Mouse (Mus musculus): ENCODE measurements at regions not wholly inside any gene's neighbourhood (a gene's known extent, or its start where the extent isn't known, plus 50 kb on each side); places are given as distances from the start of the nearest gene placed in this dataset.

GRCm38 (mm10) chr17:47296709-47297450 is 71.8 kb upstream of the Mrps10 start:
- H3K4me1 ChIP-seq (ENCODE audit: control insufficient read depth, insufficient read depth, low read length): peaks cover 20% of the 10 kb centered on the region
- no peak overlapping the region for H3K4me2 ChIP-seq (replicated peaks; ENCODE audit: low read depth, low read length)
- H3K9ac ChIP-seq (ENCODE audit: low read depth, low read length): no peak overlapping the region
- no peak overlapping the region for H3K4me3 ChIP-seq (ENCODE audit: low read length)
- H3K27ac ChIP-seq (ENCODE audit: low read depth, low read length): no peak overlapping the region
- no peaks in the 10 kb centered on the region for H3K27me3 ChIP-seq (ENCODE audit: control insufficient read depth, insufficient read depth, low read length)
- ATAC-seq (ENCODE audit: low FRiP score, low TSS enrichment): no peak
- no peaks in the 10 kb centered on the region for H3K36me3 ChIP-seq (ENCODE audit: control insufficient read depth, insufficient read depth, low read length)
- no peaks in the 10 kb centered on the region for H3K9me3 ChIP-seq (ENCODE audit: control insufficient read depth, low read length)
- WGBS: 87% methylated on average over 9 of the region's 9 CpGs

GRCm38 (mm10) chr17:47295315-47296011 is 73.2 kb upstream of the Mrps10 start:
- Histone ChIP-seq H3K36me3 (ENCODE audit: control insufficient read depth, insufficient read depth, low read length) (no peaks in the 10 kb centered on the region), H3K9me3 (ENCODE audit: control insufficient read depth, low read length) (no peaks in the 10 kb centered on the region), H3K9ac (ENCODE audit: low read depth, low read length) (no peak overlapping the region), H3K27me3 (ENCODE audit: control insufficient read depth, insufficient read depth, low read length) (no peaks in the 10 kb centered on the region), H3K4me1 (ENCODE audit: control insufficient read depth, insufficient read depth, low read length) (peaks cover 20% of the 10 kb centered on the region), H3K4me3 (ENCODE audit: low read length) (no peak overlapping the region), H3K4me2 (replicated peaks; ENCODE audit: low read depth, low read length) (no peak overlapping the region), H3K27ac (ENCODE audit: low read depth, low read length) (peak overlapping the region; percentile 74)
- WGBS: 44% methylated on average over 17 of the region's 17 CpGs
- ATAC-seq (ENCODE audit: low FRiP score, low TSS enrichment): peak; percentile 65

GRCm38 (mm10) chr17:47294091-47294534 is 74.6 kb upstream of the Mrps10 start:
- ATAC-seq (ENCODE audit: low FRiP score, low TSS enrichment): peak; percentile 67
- Histone ChIP-seq H3K4me1 (ENCODE audit: control insufficient read depth, insufficient read depth, low read length) (peaks cover 20% of the 10 kb centered on the region), H3K4me3 (ENCODE audit: low read length) (no peak overlapping the region), H3K4me2 (replicated peaks; ENCODE audit: low read depth, low read length) (no peak overlapping the region), H3K9me3 (ENCODE audit: control insufficient read depth, low read length) (no peaks in the 10 kb centered on the region), H3K27me3 (ENCODE audit: control insufficient read depth, insufficient read depth, low read length) (no peaks in the 10 kb centered on the region), H3K9ac (ENCODE audit: low read depth, low read length) (no peak overlapping the region), H3K27ac (ENCODE audit: low read depth, low read length) (peak overlapping the region; percentile 74; the same call in 1 of the 2 replicates), H3K36me3 (ENCODE audit: control insufficient read depth, insufficient read depth, low read length) (no peaks in the 10 kb centered on the region)
- 57% methylated on average over 5 of the region's 5 CpGs for WGBS

GRCm38 (mm10) chr17:47293178-47293577 is 75.5 kb upstream of the Mrps10 start:
- H3K9me3 ChIP-seq (ENCODE audit: control insufficient read depth, low read length): no peaks in the 10 kb centered on the region
- H3K27ac ChIP-seq (ENCODE audit: low read depth, low read length): no peak overlapping the region; the same call in 1 of the 2 replicates
- WGBS: 86% methylated on average over 8 of the region's 8 CpGs
- no peaks in the 10 kb centered on the region for H3K27me3 ChIP-seq (ENCODE audit: control insufficient read depth, insufficient read depth, low read length)
- ATAC-seq (ENCODE audit: low FRiP score, low TSS enrichment): no peak
- H3K4me3 ChIP-seq (ENCODE audit: low read length): no peak overlapping the region
- peaks cover 20% of the 10 kb centered on the region for H3K4me1 ChIP-seq (ENCODE audit: control insufficient read depth, insufficient read depth, low read length)
- H3K9ac ChIP-seq (ENCODE audit: low read depth, low read length): no peak overlapping the region
- no peak overlapping the region for H3K4me2 ChIP-seq (replicated peaks; ENCODE audit: low read depth, low read length)
- peaks cover 3% of the 10 kb centered on the region for H3K36me3 ChIP-seq (ENCODE audit: control insufficient read depth, insufficient read depth, low read length)

- H3K9me3 ChIP-seq (ENCODE audit: control insufficient read depth, low read length): no peaks in the 10 kb centered on the region
- H3K9ac ChIP-seq (ENCODE audit: low read depth, low read length): no peak overlapping the region
- no peak overlapping the region for H3K4me2 ChIP-seq (replicated peaks; ENCODE audit: low read depth, low read length)
- no peak for ATAC-seq (ENCODE audit: low FRiP score, low TSS enrichment)
- no peak overlapping the region for H3K4me3 ChIP-seq (ENCODE audit: low read length)
- peaks cover 18% of the 10 kb centered on the region for H3K36me3 ChIP-seq (ENCODE audit: control insufficient read depth, insufficient read depth, low read length)
- peaks cover 20% of the 10 kb centered on the region for H3K4me1 ChIP-seq (ENCODE audit: control insufficient read depth, insufficient read depth, low read length)
- no peaks in the 10 kb centered on the region for H3K27me3 ChIP-seq (ENCODE audit: control insufficient read depth, insufficient read depth, low read length)
- WGBS: 94% methylated on average over 1 of the region's 1 CpGs
- no peak overlapping the region for H3K27ac ChIP-seq (ENCODE audit: low read depth, low read length)
Measured at GRCm38 (mm10) chr17:47291558-47291957, 77.1 kb upstream of the Mrps10 start.

- H3K9me3 ChIP-seq (ENCODE audit: control insufficient read depth, low read length): no peaks in the 10 kb centered on the region
- no peak overlapping the region for H3K4me2 ChIP-seq (replicated peaks; ENCODE audit: low read depth, low read length)
- peaks cover 21% of the 10 kb centered on the region for H3K36me3 ChIP-seq (ENCODE audit: control insufficient read depth, insufficient read depth, low read length)
- no peak overlapping the region for H3K9ac ChIP-seq (ENCODE audit: low read depth, low read length)
- WGBS: 95% methylated on average over 10 of the region's 10 CpGs
- peaks cover 4% of the 10 kb centered on the region; the same call in 1 of the 2 replicates for H3K4me1 ChIP-seq (ENCODE audit: control insufficient read depth, insufficient read depth, low read length)
- no peaks in the 10 kb centered on the region for H3K27me3 ChIP-seq (ENCODE audit: control insufficient read depth, insufficient read depth, low read length)
- H3K27ac ChIP-seq (ENCODE audit: low read depth, low read length): no peak overlapping the region
- H3K4me3 ChIP-seq (ENCODE audit: low read length): no peak overlapping the region
- no peak for ATAC-seq (ENCODE audit: low FRiP score, low TSS enrichment)
Measured at GRCm38 (mm10) chr17:47285616-47286015, 83.1 kb upstream of the Mrps10 start.

- peaks cover 4% of the 10 kb centered on the region; the same call in 1 of the 2 replicates for H3K4me1 ChIP-seq (ENCODE audit: control insufficient read depth, insufficient read depth, low read length)
- H3K27me3 ChIP-seq (ENCODE audit: control insufficient read depth, insufficient read depth, low read length): no peaks in the 10 kb centered on the region
- no peaks in the 10 kb centered on the region for H3K9me3 ChIP-seq (ENCODE audit: control insufficient read depth, low read length)
- 87% methylated on average over 11 of the region's 11 CpGs for WGBS
- no peak overlapping the region for H3K9ac ChIP-seq (ENCODE audit: low read depth, low read length)
- ATAC-seq (ENCODE audit: low FRiP score, low TSS enrichment): no peak
- H3K4me3 ChIP-seq (ENCODE audit: low read length): no peak overlapping the region
- no peak overlapping the region for H3K27ac ChIP-seq (ENCODE audit: low read depth, low read length)
- no peak overlapping the region for H3K4me2 ChIP-seq (replicated peaks; ENCODE audit: low read depth, low read length)
- H3K36me3 ChIP-seq (ENCODE audit: control insufficient read depth, insufficient read depth, low read length): peaks cover 21% of the 10 kb centered on the region
Measured at GRCm38 (mm10) chr17:47284236-47284635, 84.5 kb upstream of the Mrps10 start.

GRCm38 (mm10) chr17:47283158-47283557 is 85.5 kb upstream of the Mrps10 start:
- H3K27ac ChIP-seq (ENCODE audit: low read depth, low read length): no peak overlapping the region
- H3K27me3 ChIP-seq (ENCODE audit: control insufficient read depth, insufficient read depth, low read length): no peaks in the 10 kb centered on the region
- H3K36me3 ChIP-seq (ENCODE audit: control insufficient read depth, insufficient read depth, low read length): peaks cover 17% of the 10 kb centered on the region
- 90% methylated on average over 4 of the region's 4 CpGs for WGBS
- ATAC-seq (ENCODE audit: low FRiP score, low TSS enrichment): no peak
- peaks cover 4% of the 10 kb centered on the region; the same call in 1 of the 2 replicates for H3K4me1 ChIP-seq (ENCODE audit: control insufficient read depth, insufficient read depth, low read length)
- H3K4me3 ChIP-seq (ENCODE audit: low read length): no peak overlapping the region
- H3K9ac ChIP-seq (ENCODE audit: low read depth, low read length): no peak overlapping the region
- no peaks in the 10 kb centered on the region for H3K9me3 ChIP-seq (ENCODE audit: control insufficient read depth, low read length)
- no peak overlapping the region for H3K4me2 ChIP-seq (replicated peaks; ENCODE audit: low read depth, low read length)

- peaks cover 4% of the 10 kb centered on the region; the same call in 1 of the 2 replicates for H3K4me1 ChIP-seq (ENCODE audit: control insufficient read depth, insufficient read depth, low read length)
- no peak overlapping the region for H3K4me2 ChIP-seq (replicated peaks; ENCODE audit: low read depth, low read length)
- no peak overlapping the region for H3K9ac ChIP-seq (ENCODE audit: low read depth, low read length)
- peaks cover 11% of the 10 kb centered on the region; the same call in 1 of the 2 replicates for H3K36me3 ChIP-seq (ENCODE audit: control insufficient read depth, insufficient read depth, low read length)
- ATAC-seq (ENCODE audit: low FRiP score, low TSS enrichment): peak; percentile 61
- H3K27ac ChIP-seq (ENCODE audit: low read depth, low read length): no peak overlapping the region; the same call in 1 of the 2 replicates
- no peaks in the 10 kb centered on the region for H3K27me3 ChIP-seq (ENCODE audit: control insufficient read depth, insufficient read depth, low read length)
- no peaks in the 10 kb centered on the region; the same call in 1 of the 2 replicates for H3K9me3 ChIP-seq (ENCODE audit: control insufficient read depth, low read length)
- no peak overlapping the region for H3K4me3 ChIP-seq (ENCODE audit: low read length)
- 45% methylated on average over 3 of the region's 3 CpGs for WGBS
Measured at GRCm38 (mm10) chr17:47282476-47282875, 86.2 kb upstream of the Mrps10 start.

Data from kidney, embryonic 14.5 days (tissue).